Mouse (Mus musculus) ES-E14 (cell line): Measurements from ENCODE around the gene Gm6588.

Experiments
- CHD2 ChIP-seq: IDR thresholded peaks from 2 replicates; pipeline ENCODE4 v1.6.1; 2014; ENCODE audit warnings: mild to moderate bottlenecking, low read depth, low read length, inconsistent platforms
- HCFC1 ChIP-seq: IDR thresholded peaks from 2 replicates; pipeline ENCODE4 v1.6.1; 2012; ENCODE audit warnings: low read length, inconsistent platforms, borderline replicate concordance; ENCODE audit not compliant: insufficient read depth
- MAFK ChIP-seq: IDR thresholded peaks from 2 replicates; pipeline ENCODE4 v1.6.1; 2014; ENCODE audit warnings: mild to moderate bottlenecking, low read depth, low read length, inconsistent platforms; ENCODE audit not compliant: insufficient read depth

- TF ChIP-seq CHD2: no peak
- TF ChIP-seq HCFC1: no peak
- no peak for TF ChIP-seq MAFK
These were observed 24.2 kb downstream of the Gm6588 start for GRCm38 (mm10) chr5:112473453-112473852.
